Mouse (Mus musculus) gastrocnemius, postnatal 14 days (tissue): Measurements from ENCODE around the gene Ankrd11. TPM values are rescaled to one million over a fixed set of nuclear protein-coding genes. Genes with fewer than 3 reads are reported as not detected.
"Not testable (repeated sequence)": the region's sequence is repeated elsewhere in the genome, so short reads cannot be mapped to it uniquely, and the experiment has no call there.

ENCODE experiments used
- DNase-seq: peaks from one replicate; pipeline ENCODE4 v3.0.0; 2021; ENCODE audit warnings: mixed read lengths
- intact Hi-C: fragments of 180-260 bp; cut with DNase I; formaldehyde crosslinking; loops from one replicate; pipeline ENCODE4 v1.15.1; 2025; ENCODE audit warnings: low total_unique reads
- total RNA-seq, 2 experiments: library from RNA; stranded (reverse); gene quantifications; 2 replicates each; pipeline ENCODE4 v1.2.3; 2021

Gene Ankrd11
- total RNA-seq, 2 experiments from 2014 or later: 40.2 to 43.2 TPM

GRCm38 (mm10) chr8:123041774-123042105, 337 bp downstream of the Ankrd11 start:
- peak; percentile 28 for DNase-seq

GRCm38 (mm10) chr8:123041008-123041773, 886 bp downstream of the Ankrd11 start:
- DNase-seq: peak; percentile 52
- intact Hi-C loops: no loop called here

More at GRCm38 (mm10) chr8:123041774-123042105, 337 bp downstream of the Ankrd11 start:
- intact Hi-C loops: no loop called here

GRCm38 (mm10) chr8:123040110-123040650, 1.9 kb downstream of the Ankrd11 start:
- intact Hi-C loops: no loop called here
- no peak for DNase-seq

- DNase-seq: no peak
- intact Hi-C loops: no loop called here
Measured at GRCm38 (mm10) chr8:123039376-123040109, 2.5 kb downstream of the Ankrd11 start.

GRCm38 (mm10) chr8:123038351-123038750, 3.7 kb downstream of the Ankrd11 start:
- DNase-seq: no peak
- intact Hi-C loops: no loop called here

- DNase-seq: no peak
- intact Hi-C loops: no loop called here
Measured at GRCm38 (mm10) chr8:123037487-123037886, 4.6 kb downstream of the Ankrd11 start.

GRCm38 (mm10) chr8:123036956-123037355, 5.1 kb downstream of the Ankrd11 start:
- peak; percentile 38 for DNase-seq
- intact Hi-C loops: no loop called here

- DNase-seq: no peak
- intact Hi-C loops: loop anchor here (2.0 kb wide), 1 partner anchor 121 kb away; no protein-coding TSS in a partner anchor
Measured at GRCm38 (mm10) chr8:123034171-123034570, 7.9 kb downstream of the Ankrd11 start.

- no peak for DNase-seq
- intact Hi-C loops: no loop called here
Measured at GRCm38 (mm10) chr8:123033431-123033830, 8.6 kb downstream of the Ankrd11 start.

- DNase-seq: no peak
- intact Hi-C loops: no loop called here
Measured at GRCm38 (mm10) chr8:123032730-123033129, 9.3 kb downstream of the Ankrd11 start.

GRCm38 (mm10) chr8:123031321-123031978, 10.6 kb downstream of the Ankrd11 start:
- DNase-seq: no peak
- intact Hi-C loops: no loop called here

- intact Hi-C loops, DNase-seq: not testable (repeated sequence)
Measured at GRCm38 (mm10) chr8:123030091-123030490, 12.0 kb downstream of the Ankrd11 start.

- no peak for DNase-seq
- intact Hi-C loops: no loop called here
Measured at GRCm38 (mm10) chr8:123027786-123028185, 14.3 kb downstream of the Ankrd11 start.

- DNase-seq: no peak
- intact Hi-C loops: no loop called here
Measured at GRCm38 (mm10) chr8:123025951-123026351, 16.1 kb downstream of the Ankrd11 start.

GRCm38 (mm10) chr8:123024226-123024625, 17.9 kb downstream of the Ankrd11 start:
- intact Hi-C loops: no loop called here
- DNase-seq: no peak

- intact Hi-C loops: no loop called here
- no peak for DNase-seq
Measured at GRCm38 (mm10) chr8:123022727-123023126, 19.4 kb downstream of the Ankrd11 start.

GRCm38 (mm10) chr8:123021259-123021658, 20.8 kb downstream of the Ankrd11 start:
- no peak for DNase-seq
- intact Hi-C loops: no loop called here

GRCm38 (mm10) chr8:123020859-123021258, 21.2 kb downstream of the Ankrd11 start:
- DNase-seq: no peak
- intact Hi-C loops: no loop called here

GRCm38 (mm10) chr8:123020084-123020483, 22.0 kb downstream of the Ankrd11 start:
- no peak for DNase-seq
- intact Hi-C loops: no loop called here
